Mouse (Mus musculus) limb, embryonic 14.5 days (tissue): ENCODE data around the gene Cd81. TPM values are rescaled to one million over a fixed set of nuclear protein-coding genes. Genes with fewer than 3 reads are reported as not detected.

ENCODE experiments used
- ATAC-seq: fragments of 200-750 bp; cut with Nextera tagmentation; 2 replicates; pipeline ENCODE4 v1.8.0; 2017; ENCODE audit warnings: low read depth, moderate number of reproducible peaks, moderate TSS enrichment; ENCODE audit not compliant: low FRiP score
- DNase-seq: peaks from one replicate; pipeline ENCODE4 v3.0.0-alpha.2; 2015; ENCODE audit warnings: low spot score
- H3K27ac ChIP-seq: fragments of 300-500 bp; sonication (generic); replicated peaks from 2 replicates; pipeline ENCODE4 v1.5.1; 2014; ENCODE audit warnings: low read depth, mild to moderate bottlenecking, low read length, moderate library complexity, mixed read lengths
- H3K27me3 ChIP-seq: fragments of 300-500 bp; sonication (generic); 2 replicates; pipeline ENCODE4 v1.6.1; 2014; ENCODE audit warnings: low read length, mixed read lengths; ENCODE audit not compliant: control insufficient read depth, insufficient read depth
- H3K36me3 ChIP-seq: fragments of 300-500 bp; sonication (generic); 2 replicates; pipeline ENCODE4 v1.6.1; 2014; ENCODE audit warnings: mild to moderate bottlenecking, low read length, moderate library complexity, mixed read lengths; ENCODE audit not compliant: control insufficient read depth, insufficient read depth
- H3K4me1 ChIP-seq: fragments of 300-500 bp; sonication (generic); 2 replicates; pipeline ENCODE4 v1.6.1; 2014; ENCODE audit warnings: antibody characterized with exemption, low read length, mixed read lengths; ENCODE audit not compliant: control insufficient read depth, insufficient read depth
- H3K4me2 ChIP-seq: fragments of 300-500 bp; sonication (generic); replicated peaks from 2 replicates; pipeline ENCODE4 v1.6.1; 2014; ENCODE audit warnings: low read depth, mild to moderate bottlenecking, low read length, moderate library complexity; ENCODE audit not compliant: severe bottlenecking
- H3K4me3 ChIP-seq: fragments of 300-500 bp; sonication (generic); replicated peaks from 2 replicates; pipeline ENCODE4 v1.5.1; 2014; ENCODE audit warnings: low read length
- H3K9ac ChIP-seq: fragments of 300-500 bp; sonication (generic); 2 replicates; pipeline ENCODE4 v1.6.1; 2014; ENCODE audit warnings: mild to moderate bottlenecking, low read depth, low read length, moderate library complexity; ENCODE audit not compliant: severe bottlenecking
- H3K9me3 ChIP-seq: fragments of 300-500 bp; sonication (generic); 2 replicates; pipeline ENCODE4 v1.6.1; 2016; ENCODE audit warnings: low read length; ENCODE audit not compliant: control insufficient read depth
- POLR2A ChIP-seq: fragments of 200-500 bp; IDR thresholded peaks from 2 replicates; pipeline ENCODE4 v1.8.0; 2012; ENCODE audit warnings: inconsistent platforms, mild to moderate bottlenecking, moderate library complexity, borderline replicate concordance; ENCODE audit not compliant: insufficient read depth, insufficient read length; ENCODE audit errors: extremely low read depth
- WGBS: fragments of 180-500 bp; shearing (Covaris S2); extraction: QIAGEN DNeasy Blood & Tissue Kit; methylation state at CpG from one replicate; pipeline ENCODE4 v1.1.7; 2014; 5-methylcytosine and 5-hydroxymethylcytosine counted together
- polyA plus RNA-seq, 2 experiments: library from polyadenylated mRNA; depleted of rRNA in 1 of 2; stranded (reverse) in 1 of 2; unstranded in 1 of 2; fragments of >200 nt; fragmentation: Nextera tagmentation in 1 of 2; extraction: Ambion mirVana in 1 of 2; gene quantifications; 2 replicates each; pipeline versions ENCODE4 v1.2.1 to v1.2.3; 2012 to 2014

The Cd81 gene
- polyA plus RNA-seq, 2 experiments: 456 to 658 TPM

GRCm38 (mm10) chr7:143073086-143073485 lies 20.5 kb downstream of the Cd81 start:
- Histone ChIP-seq H3K4me3 (no peak overlapping the region), H3K27me3 (no peaks in the 10 kb centered on the region), H3K4me2 (no peak overlapping the region), H3K9me3 (no peaks in the 10 kb centered on the region), H3K9ac (no peak overlapping the region), H3K4me1 (peaks cover 11% of the 10 kb centered on the region), H3K27ac (no peak overlapping the region), H3K36me3 (peaks cover 36% of the 10 kb centered on the region)
- WGBS: 65% methylated on average over 1 of the region's 1 CpGs
- DNase-seq: peak; percentile 77
- TF ChIP-seq POLR2A: no peak
- no peak for ATAC-seq

- DNase-seq (no peak), ATAC-seq (no peak)
- TF ChIP-seq POLR2A: no peak
- no peak overlapping the region for H3K9ac ChIP-seq
- no peak overlapping the region for H3K4me2 ChIP-seq
- 75% methylated on average over 5 of the region's 5 CpGs for WGBS
- H3K36me3 ChIP-seq: peaks cover 55% of the 10 kb centered on the region
- H3K27ac ChIP-seq: no peak overlapping the region
- H3K4me3 ChIP-seq: no peak overlapping the region
- no peaks in the 10 kb centered on the region for H3K9me3 ChIP-seq
- no peaks in the 10 kb centered on the region for H3K27me3 ChIP-seq
- peaks cover 5% of the 10 kb centered on the region; the same call in 1 of the 2 replicates for H3K4me1 ChIP-seq
Observed at GRCm38 (mm10) chr7:143075394-143075793, 22.9 kb downstream of the Cd81 start.

- no peaks in the 10 kb centered on the region for H3K27me3 ChIP-seq
- ATAC-seq (no peak), DNase-seq (no peak)
- no peak overlapping the region for H3K4me2 ChIP-seq
- 71% methylated on average over 2 of the region's 2 CpGs for WGBS
- H3K27ac ChIP-seq: no peak overlapping the region
- H3K36me3 ChIP-seq: peaks cover 65% of the 10 kb centered on the region
- no peak for TF ChIP-seq POLR2A
- H3K9ac ChIP-seq: no peak overlapping the region
- H3K4me1 ChIP-seq: no peaks in the 10 kb centered on the region
- H3K9me3 ChIP-seq: no peaks in the 10 kb centered on the region
- no peak overlapping the region for H3K4me3 ChIP-seq
Observed at GRCm38 (mm10) chr7:143077351-143077750, 24.8 kb downstream of the Cd81 start.

- Histone ChIP-seq H3K4me3 (no peak overlapping the region), H3K27ac (no peak overlapping the region), H3K4me1 (peaks cover 18% of the 10 kb centered on the region), H3K9ac (no peak overlapping the region), H3K36me3 (peaks cover 65% of the 10 kb centered on the region), H3K9me3 (no peaks in the 10 kb centered on the region), H3K27me3 (no peaks in the 10 kb centered on the region), H3K4me2 (no peak overlapping the region)
- DNase-seq (no peak), ATAC-seq (no peak)
- 66% methylated on average over 6 of the region's 6 CpGs for WGBS
- no peak for TF ChIP-seq POLR2A
Observed at GRCm38 (mm10) chr7:143082024-143082423, 29.5 kb downstream of the Cd81 start.

- Histone ChIP-seq H3K9me3 (no peaks in the 10 kb centered on the region), H3K4me2 (no peak overlapping the region), H3K9ac (no peak overlapping the region), H3K27ac (no peak overlapping the region), H3K36me3 (peaks cover 54% of the 10 kb centered on the region), H3K4me3 (no peak overlapping the region), H3K27me3 (no peaks in the 10 kb centered on the region), H3K4me1 (peaks cover 30% of the 10 kb centered on the region)
- DNase-seq (no peak), ATAC-seq (no peak)
- no peak for TF ChIP-seq POLR2A
- WGBS: 71% methylated on average over 2 of the region's 2 CpGs
Observed at GRCm38 (mm10) chr7:143083708-143084107, 31.2 kb downstream of the Cd81 start.

GRCm38 (mm10) chr7:143086366-143086765 lies 33.8 kb downstream of the Cd81 start:
- peaks cover 30% of the 10 kb centered on the region for H3K36me3 ChIP-seq
- no peak for TF ChIP-seq POLR2A
- H3K9me3 ChIP-seq: no peaks in the 10 kb centered on the region
- peak; percentile 37 for DNase-seq
- peak; percentile 20 for ATAC-seq
- peak overlapping the region; percentile 57 for H3K9ac ChIP-seq
- peak overlapping the region; percentile 70 for H3K4me2 ChIP-seq
- H3K27me3 ChIP-seq: no peaks in the 10 kb centered on the region
- H3K4me1 ChIP-seq: peaks cover 30% of the 10 kb centered on the region
- peak overlapping the region; percentile 39 for H3K4me3 ChIP-seq
- H3K27ac ChIP-seq: peak overlapping the region; percentile 93
- WGBS: 34% methylated on average over 2 of the region's 2 CpGs
